ENCODE assay signal across 21 mouse cellular contexts in the genomic region with DNA sequence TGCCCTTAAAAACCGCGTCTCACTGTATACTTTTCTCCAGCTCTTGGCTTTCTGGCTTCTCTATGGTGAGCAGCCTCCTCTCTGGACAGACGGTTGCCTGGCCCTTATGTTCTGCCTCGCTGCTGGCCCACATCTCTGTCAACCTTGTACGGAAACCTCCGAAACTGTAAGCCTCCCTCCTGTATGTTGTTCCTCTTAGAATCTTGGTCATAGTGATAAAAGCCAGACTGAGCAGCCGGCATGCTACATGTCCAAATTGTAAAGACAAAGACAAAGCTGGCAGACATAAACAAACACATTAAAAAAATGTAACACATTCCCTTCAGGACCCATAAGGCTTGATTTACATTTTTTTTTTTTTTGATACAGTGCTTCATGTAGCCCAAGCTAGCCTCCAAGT.
DNase-seq lines count a peak whose midpoint lies in the region; ATAC-seq and TF ChIP-seq lines count a peak whose summit lies in the region.
"Had no signal": no experiment of that assay in that cellular context is flagged by ENCODE, and none has a peak within 500 bp of the region (broad histone marks: within the 10 kb centered on the region; RNA-seq: fewer than 3 reads in every experiment).

No protein-coding gene starts in this region.

- no peak overlapping the region for H3K4me2 ChIP-seq in forebrain, embryonic 14.5 days (ENCODE audit: low read length)
- H3K4me2 ChIP-seq in forebrain, embryonic 11.5 days (ENCODE audit: low read depth, low read length, severe bottlenecking): no peak overlapping the region
- H3K4me2 ChIP-seq in forebrain, postnatal 0 days (ENCODE audit: low read depth): no peak overlapping the region
- no peak overlapping the region for H3K4me2 ChIP-seq in lung, embryonic 14.5 days
- H3K4me2 ChIP-seq in midbrain, embryonic 15.5 days: no peak overlapping the region
- H3K4me2 ChIP-seq: heart, embryonic 13.5 days; hindbrain, embryonic 15.5 days; intestine, embryonic 15.5 days had no signal

- 87% methylated on average over 7 of the region's 7 CpGs for WGBS in forebrain, embryonic 14.5 days
- WGBS in forebrain, embryonic 11.5 days: 87% methylated on average over 7 of the region's 7 CpGs
- WGBS in forebrain, postnatal 0 days: 67% methylated on average over 7 of the region's 7 CpGs
- 94% methylated on average over 7 of the region's 7 CpGs for WGBS in forebrain, embryonic 10.5 days
- WGBS in lung, embryonic 14.5 days: 75% methylated on average over 7 of the region's 7 CpGs
- 86% methylated on average over 7 of the region's 7 CpGs for WGBS in midbrain, embryonic 15.5 days

- no peak for ATAC-seq in forebrain, embryonic 14.5 days
- ATAC-seq in forebrain, embryonic 11.5 days (replicated peaks; ENCODE audit: low FRiP score): no peak
- peak; percentile 30; the same call in 1 of the 2 replicates for ATAC-seq in forebrain, postnatal 0 days
- ATAC-seq in lung, embryonic 14.5 days (ENCODE audit: insufficient read depth): peak; percentile 29; the same call in 1 of the 2 replicates
- no peak for ATAC-seq in midbrain, embryonic 15.5 days (replicated peaks)
- ATAC-seq: intestine, embryonic 15.5 days; Patski had no signal

- H3K4me3 ChIP-seq in forebrain, embryonic 14.5 days (ENCODE audit: low read depth, low read length): no peak overlapping the region
- H3K4me3 ChIP-seq in forebrain, embryonic 11.5 days (ENCODE audit: low read depth, low read length): no peak overlapping the region
- H3K4me3 ChIP-seq in forebrain, postnatal 0 days (ENCODE audit: low read depth, low read length): no peak overlapping the region
- H3K4me3 ChIP-seq in forebrain, embryonic 10.5 days: no peak overlapping the region
- no peak overlapping the region for H3K4me3 ChIP-seq in lung, embryonic 14.5 days (ENCODE audit: low read depth, low read length)
- no peak overlapping the region for H3K4me3 ChIP-seq in midbrain, embryonic 15.5 days
- H3K4me3 ChIP-seq: gastrocnemius, adult 2 months; heart, embryonic 10.5 days; heart, embryonic 13.5 days; hindbrain, embryonic 15.5 days; intestine, embryonic 15.5 days had no signal

- H3K27me3 ChIP-seq in forebrain, embryonic 14.5 days (replicated peaks; ENCODE audit: control insufficient read depth, insufficient read depth, low read length): no peaks in the 10 kb centered on the region
- no peaks in the 10 kb centered on the region; the same call in 1 of the 2 replicates for H3K27me3 ChIP-seq in forebrain, embryonic 11.5 days (ENCODE audit: control insufficient read depth, insufficient read depth, low read length)
- no peaks in the 10 kb centered on the region for H3K27me3 ChIP-seq in forebrain, postnatal 0 days (ENCODE audit: insufficient read depth, low read length)
- H3K27me3 ChIP-seq in forebrain, embryonic 10.5 days (ENCODE audit: poor library complexity, severe bottlenecking): peaks cover 27% of the 10 kb centered on the region
- no peaks in the 10 kb centered on the region for H3K27me3 ChIP-seq in lung, embryonic 14.5 days (ENCODE audit: insufficient read depth, low read length)
- H3K27me3 ChIP-seq in midbrain, embryonic 15.5 days (replicated peaks): peaks cover 9% of the 10 kb centered on the region; the same call in 1 of the 2 replicates
- H3K27me3 ChIP-seq: CH12.LX; heart, embryonic 13.5 days; intestine, embryonic 15.5 days; Patski had no signal

- TF ChIP-seq POLR2A in brain, embryonic 14.5 days (IDR thresholded peaks at IDR 0.05; ENCODE audit: borderline replicate concordance, extremely low read depth, insufficient read depth, insufficient read length, poor library complexity, severe bottlenecking): no peak

- H3K27ac ChIP-seq in forebrain, embryonic 14.5 days (ENCODE audit: low read depth, low read length): no peak overlapping the region
- no peak overlapping the region for H3K27ac ChIP-seq in forebrain, embryonic 11.5 days (ENCODE audit: low read depth, low read length)
- H3K27ac ChIP-seq in forebrain, postnatal 0 days (ENCODE audit: low read depth, low read length): no peak overlapping the region
- no peak overlapping the region for H3K27ac ChIP-seq in forebrain, embryonic 10.5 days
- no peak overlapping the region for H3K27ac ChIP-seq in lung, embryonic 14.5 days (ENCODE audit: low read depth)
- H3K27ac ChIP-seq in midbrain, embryonic 15.5 days: no peak overlapping the region
- H3K27ac ChIP-seq: gastrocnemius, adult 2 months; heart, embryonic 10.5 days; heart, embryonic 13.5 days; intestine, embryonic 15.5 days had no signal

- no peaks in the 10 kb centered on the region for H3K4me1 ChIP-seq in forebrain, embryonic 14.5 days (ENCODE audit: control insufficient read depth, insufficient read depth, low read length)
- no peaks in the 10 kb centered on the region for H3K4me1 ChIP-seq in forebrain, embryonic 11.5 days (replicated peaks; ENCODE audit: control insufficient read depth, insufficient read depth, low read length)
- H3K4me1 ChIP-seq in forebrain, postnatal 0 days (ENCODE audit: insufficient read depth): no peaks in the 10 kb centered on the region
- no peaks in the 10 kb centered on the region for H3K4me1 ChIP-seq in forebrain, embryonic 10.5 days
- H3K4me1 ChIP-seq in lung, embryonic 14.5 days (ENCODE audit: insufficient read depth): no peaks in the 10 kb centered on the region
- H3K4me1 ChIP-seq in midbrain, embryonic 15.5 days: no peaks in the 10 kb centered on the region
- H3K4me1 ChIP-seq: hindbrain, embryonic 15.5 days; intestine, embryonic 15.5 days had no signal

- no peaks in the 10 kb centered on the region for H3K36me3 ChIP-seq in forebrain, embryonic 14.5 days (ENCODE audit: control insufficient read depth, insufficient read depth, low read length)
- H3K36me3 ChIP-seq in forebrain, embryonic 11.5 days (ENCODE audit: control insufficient read depth, insufficient read depth, low read length): no peaks in the 10 kb centered on the region
- H3K36me3 ChIP-seq in forebrain, postnatal 0 days (ENCODE audit: insufficient read depth): no peaks in the 10 kb centered on the region
- no peaks in the 10 kb centered on the region for H3K36me3 ChIP-seq in forebrain, embryonic 10.5 days (replicated peaks)
- H3K36me3 ChIP-seq in lung, embryonic 14.5 days (ENCODE audit: insufficient read depth): no peaks in the 10 kb centered on the region
- no peaks in the 10 kb centered on the region for H3K36me3 ChIP-seq in midbrain, embryonic 15.5 days (replicated peaks)
- H3K36me3 ChIP-seq: G1E; heart, embryonic 10.5 days; heart, embryonic 13.5 days; hindbrain, embryonic 15.5 days; intestine, embryonic 15.5 days had no signal

- peak; percentile 39 for DNase-seq in forebrain, embryonic 14.5 days (ENCODE audit: low spot score)
- no peak for DNase-seq in forebrain, embryonic 11.5 days (ENCODE audit: low spot score)
- peak; percentile 52 for DNase-seq in forebrain, postnatal 0 days
- no peak for DNase-seq in forebrain, embryonic 10.5 days (ENCODE audit: extremely low spot score, low spot score)
- DNase-seq in lung, embryonic 14.5 days: no peak
- DNase-seq in lung, postnatal 14 days: no peak
- DNase-seq in brain, embryonic 14.5 days (ENCODE audit: low read depth): peak; percentile 51
- DNase-seq: B cell, adult 2 months; cerebellum, adult 11 months; cerebellum, adult 2 months; cerebellum, adult 9-11 months; cerebellum, postnatal 25 days; gastrocnemius, adult 2 months had no signal

- no peaks in the 10 kb centered on the region for H3K9me3 ChIP-seq in forebrain, embryonic 14.5 days (replicated peaks; ENCODE audit: control insufficient read depth, low read length)
- H3K9me3 ChIP-seq in forebrain, embryonic 11.5 days (ENCODE audit: control insufficient read depth, low read length): no peaks in the 10 kb centered on the region
- no peaks in the 10 kb centered on the region for H3K9me3 ChIP-seq in forebrain, postnatal 0 days (ENCODE audit: low read length)
- H3K9me3 ChIP-seq in forebrain, embryonic 10.5 days: 0 out of 2 replicates have a peak, but pooled peaks cover 2% of the 10 kb centered on the region
- H3K9me3 ChIP-seq in lung, embryonic 14.5 days (ENCODE audit: low read depth, low read length): no peaks in the 10 kb centered on the region
- no peaks in the 10 kb centered on the region; the same call in 1 of the 2 replicates for H3K9me3 ChIP-seq in midbrain, embryonic 15.5 days
- H3K9me3 ChIP-seq: heart, embryonic 10.5 days; hindbrain, embryonic 15.5 days; intestine, embryonic 15.5 days had no signal

- no peak overlapping the region for H3K9ac ChIP-seq in forebrain, embryonic 14.5 days (ENCODE audit: low read length)
- no peak overlapping the region for H3K9ac ChIP-seq in forebrain, embryonic 11.5 days (ENCODE audit: low read length)
- no peak overlapping the region for H3K9ac ChIP-seq in forebrain, postnatal 0 days
- H3K9ac ChIP-seq in lung, embryonic 14.5 days: no peak overlapping the region
- no peak overlapping the region for H3K9ac ChIP-seq in midbrain, embryonic 15.5 days
- H3K9ac ChIP-seq: heart, embryonic 13.5 days; hindbrain, embryonic 15.5 days; intestine, embryonic 15.5 days had no signal

- no peak for TF ChIP-seq CTCF in forebrain, postnatal 0 days (IDR thresholded peaks at IDR 0.05; ENCODE audit: low read depth)
- TF ChIP-seq CTCF in lung, embryonic 14.5 days (IDR thresholded peaks at IDR 0.05; ENCODE audit: low read depth): no peak
- no peak for TF ChIP-seq CTCF in brain, embryonic 14.5 days (IDR thresholded peaks at IDR 0.05; ENCODE audit: borderline replicate concordance, extremely low read depth, insufficient read depth, insufficient read length)

Comparison
In these comparisons a context has a peak if more than half of its experiments do, and no peak if none do; other contexts are left out.
1. ATAC-seq: peak in forebrain, postnatal 0 days (single experiment) and lung, embryonic 14.5 days (single experiment); none in forebrain, embryonic 14.5 days (single experiment), forebrain, embryonic 11.5 days (single experiment) and midbrain, embryonic 15.5 days (single experiment).
2. DNase-seq: peak in forebrain, embryonic 14.5 days (single experiment), forebrain, postnatal 0 days (single experiment) and brain, embryonic 14.5 days (single experiment); none in forebrain, embryonic 11.5 days (single experiment), forebrain, embryonic 10.5 days (single experiment), lung, embryonic 14.5 days (single experiment) and lung, postnatal 14 days (single experiment).